Mouse (Mus musculus): ENCODE measurements at regions not wholly inside any gene's neighbourhood (a gene's known extent, or its start where the extent isn't known, plus 50 kb on each side); places are given as distances from the start of the nearest gene placed in this dataset.

- H3K4me1 ChIP-seq (ENCODE audit: control insufficient read depth, insufficient read depth, insufficient read length, low read length), result no peaks in the 10 kb centered on the region
- no peak overlapping the region for H3K27ac ChIP-seq (replicated peaks; ENCODE audit: low read depth, low read length)
- no peak overlapping the region for H3K4me3 ChIP-seq (ENCODE audit: insufficient read depth, low read depth, low read length)
Measured at GRCm38 (mm10) chr3:56302346-56303185, 119.1 kb upstream of the Nbea start.

DNA sequence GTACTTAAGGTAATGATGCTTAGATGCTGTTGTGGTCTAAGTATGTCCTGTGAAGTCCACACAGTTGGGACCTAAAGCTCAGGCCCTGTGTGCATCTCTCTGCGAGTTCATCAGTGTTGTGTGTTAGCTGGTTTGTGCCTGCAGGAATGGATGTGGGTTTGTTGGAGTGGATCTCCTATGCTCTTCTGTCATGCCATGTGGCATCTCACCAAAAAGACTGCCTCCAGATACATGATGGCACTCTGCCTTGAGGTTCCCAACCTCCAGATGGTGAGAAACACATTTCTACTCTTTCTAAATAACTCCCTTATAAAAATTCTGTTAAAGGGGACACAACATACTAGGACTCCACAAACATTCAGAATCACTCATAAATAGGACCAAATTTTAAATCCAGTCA is 117.3 kb upstream of the Nbea start:
- no peaks in the 10 kb centered on the region for H3K4me1 ChIP-seq (ENCODE audit: control insufficient read depth, insufficient read depth, insufficient read length, low read length)
- no peak overlapping the region for H3K4me3 ChIP-seq (ENCODE audit: insufficient read depth, low read depth, low read length)
- H3K27ac ChIP-seq (replicated peaks; ENCODE audit: low read depth, low read length), result no peak overlapping the region

- Histone ChIP-seq H3K4me1 (ENCODE audit: control insufficient read depth, insufficient read depth, insufficient read length, low read length) (no peaks in the 10 kb centered on the region), H3K27ac (replicated peaks; ENCODE audit: low read depth, low read length) (no peak overlapping the region), H3K4me3 (ENCODE audit: insufficient read depth, low read depth, low read length) (no peak overlapping the region)
Measured at GRCm38 (mm10) chr3:56295578-56295977, 112.1 kb upstream of the Nbea start.

DNA sequence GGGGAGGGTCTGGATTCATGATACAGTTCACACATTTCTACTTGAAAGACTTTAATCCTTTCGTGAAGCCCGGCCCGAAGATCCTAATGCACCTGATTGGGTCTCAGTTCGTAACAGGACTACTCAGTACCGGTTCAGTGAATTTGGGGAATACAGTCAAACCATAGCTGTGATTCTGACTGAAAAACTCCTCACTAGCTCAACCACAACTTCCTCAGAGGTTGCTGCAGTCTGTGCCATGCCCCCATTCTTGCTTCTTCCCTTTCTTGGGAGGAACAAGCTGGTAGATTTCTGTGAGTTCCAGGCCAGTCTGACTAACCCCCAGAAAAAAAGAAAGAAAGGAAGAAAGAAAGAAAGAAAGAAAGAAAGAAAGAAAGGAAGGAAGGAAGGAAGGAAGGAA is 98.0 kb upstream of the Nbea start:
- no peak overlapping the region for H3K4me3 ChIP-seq (ENCODE audit: insufficient read depth, low read depth, low read length)
- H3K27ac ChIP-seq (replicated peaks; ENCODE audit: low read depth, low read length), result no peak overlapping the region
- H3K4me1 ChIP-seq (ENCODE audit: control insufficient read depth, insufficient read depth, insufficient read length, low read length), result no peaks in the 10 kb centered on the region

DNA sequence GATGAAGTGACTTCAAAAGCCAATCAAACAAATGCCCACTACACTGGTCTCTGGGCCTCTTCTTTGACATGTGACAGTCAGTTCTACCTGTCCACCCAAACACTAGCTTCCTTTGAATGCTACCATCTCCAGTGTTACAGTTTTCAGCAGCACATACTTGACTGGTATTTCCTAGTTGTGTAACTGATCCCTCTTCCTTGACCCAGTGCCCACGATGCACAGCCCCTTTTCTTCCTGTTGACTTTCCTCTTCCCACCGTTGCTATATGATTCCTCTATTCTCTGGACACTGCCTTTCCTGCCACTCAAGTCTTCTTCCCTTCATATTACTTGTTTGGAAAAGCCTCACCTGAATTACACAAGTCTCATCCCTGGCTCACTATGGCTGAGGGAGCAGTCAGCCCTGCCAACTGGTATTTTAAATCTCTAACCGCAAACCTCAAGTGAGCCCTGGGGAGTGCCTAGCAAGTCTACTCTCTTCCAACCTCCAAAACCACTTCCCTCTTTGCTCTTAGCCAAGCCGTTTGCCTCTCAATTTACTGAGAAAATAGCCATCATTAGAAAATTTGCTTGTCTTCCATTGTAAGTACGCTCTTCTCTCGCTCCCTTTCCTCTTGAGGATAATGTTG is 96.9 kb upstream of the Nbea start:
- H3K4me3 ChIP-seq (ENCODE audit: insufficient read depth, low read depth, low read length), result no peak overlapping the region
- H3K27ac ChIP-seq (replicated peaks; ENCODE audit: low read depth, low read length), result no peak overlapping the region
- no peaks in the 10 kb centered on the region for H3K4me1 ChIP-seq (ENCODE audit: control insufficient read depth, insufficient read depth, insufficient read length, low read length)

DNA sequence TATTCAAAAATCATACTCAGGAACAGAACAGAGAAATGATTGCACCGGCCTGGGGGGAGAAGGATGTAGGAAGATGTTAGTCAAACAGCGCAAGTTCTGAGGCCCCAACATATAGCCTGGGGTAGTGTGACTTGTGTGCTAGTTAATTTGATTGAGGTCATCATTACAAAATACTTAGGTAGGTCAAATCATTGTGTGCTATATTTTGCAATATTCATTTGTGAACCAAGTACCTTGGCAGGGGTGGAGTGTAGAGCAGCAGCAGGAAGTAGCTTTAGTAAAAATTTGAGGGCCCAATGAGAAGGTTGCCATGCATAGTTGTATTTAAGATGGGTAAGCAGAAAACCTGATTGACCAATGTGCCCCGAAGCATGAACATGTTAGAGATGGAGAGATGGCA is 89.1 kb upstream of the Nbea start:
- Histone ChIP-seq H3K4me1 (ENCODE audit: control insufficient read depth, insufficient read depth, insufficient read length, low read length) (no peaks in the 10 kb centered on the region), H3K4me3 (ENCODE audit: insufficient read depth, low read depth, low read length) (no peak overlapping the region), H3K27ac (replicated peaks; ENCODE audit: low read depth, low read length) (no peak overlapping the region)

- peak overlapping the region; percentile 36; the same call in 1 of the 2 replicates for H3K4me3 ChIP-seq (ENCODE audit: insufficient read depth, low read depth, low read length)
- H3K27ac ChIP-seq (replicated peaks; ENCODE audit: low read depth, low read length), result peak overlapping the region; percentile 92
Measured at GRCm38 (mm10) chr3:56270241-56270830, 86.8 kb upstream of the Nbea start.

DNA sequence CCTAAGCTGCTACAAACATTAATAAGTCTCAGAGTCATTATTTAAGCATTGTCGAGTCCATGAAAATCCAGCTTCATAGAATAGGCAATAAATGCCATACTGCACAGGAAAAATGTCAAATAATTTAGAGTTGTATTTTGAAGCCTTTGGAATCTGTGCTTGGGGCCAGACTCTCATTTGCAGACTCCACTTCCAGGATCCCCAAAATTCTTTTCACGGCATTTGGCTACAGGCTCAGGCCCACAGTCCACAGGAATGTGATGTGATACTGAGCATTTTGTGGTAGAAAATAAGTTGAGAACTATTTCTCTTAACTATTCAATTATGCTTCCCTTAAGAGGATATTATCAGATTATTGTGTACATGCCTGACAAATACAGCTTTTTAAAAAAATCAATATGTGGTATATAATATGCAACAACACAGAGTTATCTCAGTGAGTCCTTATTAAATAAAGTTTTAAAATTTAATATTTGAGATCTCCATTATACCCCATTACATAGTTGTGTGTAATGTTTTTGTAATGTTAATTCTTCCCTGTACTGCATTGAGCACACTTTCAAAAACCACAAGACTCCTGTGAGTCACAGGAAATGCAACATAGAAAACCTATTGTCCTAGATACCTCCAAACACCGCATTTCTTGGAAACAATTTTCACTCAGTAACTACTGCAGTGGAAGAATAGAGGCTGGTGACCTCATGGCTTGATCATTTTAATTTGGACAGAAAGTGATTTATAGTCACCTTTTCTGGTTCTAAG is 78.5 kb upstream of the Nbea start:
- Histone ChIP-seq H3K4me1 (ENCODE audit: control insufficient read depth, insufficient read depth, insufficient read length, low read length) (no peaks in the 10 kb centered on the region), H3K27ac (replicated peaks; ENCODE audit: low read depth, low read length) (no peak overlapping the region), H3K4me3 (ENCODE audit: insufficient read depth, low read depth, low read length) (no peak overlapping the region)

More at GRCm38 (mm10) chr3:56270241-56270830, 86.8 kb upstream of the Nbea start:
- no peaks in the 10 kb centered on the region for H3K4me1 ChIP-seq (ENCODE audit: control insufficient read depth, insufficient read depth, insufficient read length, low read length)

GRCm38 (mm10) chr3:56256271-56256670 is 72.8 kb upstream of the Nbea start:
- no peaks in the 10 kb centered on the region for H3K4me1 ChIP-seq (ENCODE audit: control insufficient read depth, insufficient read depth, insufficient read length, low read length)

GRCm38 (mm10) chr3:56244370-56244769 is 60.9 kb upstream of the Nbea start:
- Histone ChIP-seq H3K4me3 (ENCODE audit: insufficient read depth, low read depth, low read length) (no peak overlapping the region), H3K4me1 (ENCODE audit: control insufficient read depth, insufficient read depth, insufficient read length, low read length) (peaks cover 2% of the 10 kb centered on the region; the same call in 1 of the 2 replicates)

More at GRCm38 (mm10) chr3:56256271-56256670, 72.8 kb upstream of the Nbea start:
- Histone ChIP-seq H3K27ac (replicated peaks; ENCODE audit: low read depth, low read length) (no peak overlapping the region), H3K4me3 (ENCODE audit: insufficient read depth, low read depth, low read length) (no peak overlapping the region)

DNA sequence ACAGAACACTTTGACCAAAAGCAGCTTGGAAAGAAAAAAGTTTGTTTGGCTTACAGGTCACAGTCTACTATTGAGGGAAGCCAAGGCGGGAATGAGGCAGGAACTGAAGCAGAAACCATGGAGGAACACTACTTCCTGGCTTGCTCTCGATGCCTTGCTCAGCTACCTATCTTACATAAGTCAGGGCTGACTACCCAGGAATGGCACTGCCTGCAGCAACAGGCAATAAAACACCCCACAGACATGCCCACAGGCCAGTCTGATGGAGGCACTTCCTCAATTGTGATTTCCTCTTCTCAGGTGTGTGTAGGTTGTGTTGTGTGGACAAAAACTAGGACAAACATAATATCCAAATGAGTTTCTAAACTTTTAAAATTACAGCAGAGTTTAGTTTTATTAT is 54.7 kb upstream of the Nbea start:
- H3K4me1 ChIP-seq (ENCODE audit: control insufficient read depth, insufficient read depth, insufficient read length, low read length), result peaks cover 2% of the 10 kb centered on the region; the same call in 1 of the 2 replicates
- H3K27ac ChIP-seq (replicated peaks; ENCODE audit: low read depth, low read length), result no peak overlapping the region
- H3K4me3 ChIP-seq (ENCODE audit: insufficient read depth, low read depth, low read length), result no peak overlapping the region

More at GRCm38 (mm10) chr3:56244370-56244769, 60.9 kb upstream of the Nbea start:
- H3K27ac ChIP-seq (replicated peaks; ENCODE audit: low read depth, low read length), result no peak overlapping the region

DNA sequence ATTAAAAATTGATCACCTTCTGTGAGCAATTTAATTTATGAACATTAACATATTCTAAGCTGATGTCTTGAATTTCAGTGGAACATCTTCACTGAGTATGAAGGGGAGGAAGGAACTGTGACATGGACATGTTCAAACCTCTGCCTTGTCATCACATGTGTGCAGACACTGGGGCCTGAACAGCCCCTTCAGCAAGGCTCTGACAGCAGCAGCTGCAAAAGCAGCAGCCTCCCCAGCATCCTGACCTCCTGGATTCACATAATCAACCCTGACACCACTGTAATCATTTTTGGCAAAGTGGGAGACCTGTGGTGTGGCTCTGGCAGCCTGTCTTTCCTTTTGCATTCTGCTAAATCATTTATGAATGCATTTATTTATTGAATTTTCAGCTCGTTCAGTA is 52.7 kb upstream of the Nbea start:
- Histone ChIP-seq H3K4me3 (ENCODE audit: insufficient read depth, low read depth, low read length) (no peak overlapping the region), H3K27ac (replicated peaks; ENCODE audit: low read depth, low read length) (no peak overlapping the region), H3K4me1 (ENCODE audit: control insufficient read depth, insufficient read depth, insufficient read length, low read length) (peaks cover 2% of the 10 kb centered on the region; the same call in 1 of the 2 replicates)

Data from brown adipose tissue, adult 24 weeks (tissue).